8 mouse cellular contexts compared by ENCODE assay signal in the genomic region with DNA sequence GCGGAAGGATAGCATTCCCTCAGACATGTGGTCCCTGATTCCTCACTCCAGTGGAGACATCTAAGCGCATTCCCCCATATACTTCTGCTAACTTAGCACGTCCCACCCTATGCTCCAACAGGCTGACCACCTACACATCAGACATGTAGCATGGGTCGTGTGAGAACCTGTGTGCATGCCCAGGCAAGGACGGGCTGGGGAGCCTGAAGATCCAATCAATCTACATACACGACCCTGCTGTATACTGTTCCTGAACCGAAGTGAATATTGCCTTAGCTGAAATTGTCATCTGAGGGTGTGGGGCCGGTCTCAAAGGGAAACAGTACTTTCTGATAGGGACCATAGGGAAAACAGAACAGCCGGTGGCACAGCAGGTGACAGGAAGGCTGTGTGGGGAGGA. TPM values are rescaled to one million over a fixed set of nuclear protein-coding genes. Genes with fewer than 3 reads are reported as not detected.
DNase-seq lines count a peak whose midpoint lies in the region; ATAC-seq lines count a peak whose summit lies in the region.

No protein-coding gene starts in this region.

- H3K9ac ChIP-seq in kidney, embryonic 16.5 days (replicated peaks; ENCODE audit: low read length): peak overlapping the region; percentile 93
- H3K9ac ChIP-seq in hindbrain, embryonic 16.5 days (ENCODE audit: low read depth, low read length): peak overlapping the region; percentile 91; the same call in 1 of the 2 replicates
- H3K9ac ChIP-seq in midbrain, embryonic 15.5 days: peak overlapping the region; percentile 62; the same call in 1 of the 2 replicates

- no peaks in the 10 kb centered on the region for H3K9me3 ChIP-seq in kidney, embryonic 16.5 days (ENCODE audit: low read length)
- H3K9me3 ChIP-seq in embryonic facial prominence, embryonic 10.5 days: no peaks in the 10 kb centered on the region
- H3K9me3 ChIP-seq in hindbrain, embryonic 16.5 days (ENCODE audit: control insufficient read depth, low read length): no peaks in the 10 kb centered on the region
- no peaks in the 10 kb centered on the region for H3K9me3 ChIP-seq in midbrain, embryonic 15.5 days

- H3K27ac ChIP-seq in kidney, embryonic 16.5 days (ENCODE audit: low read length): no peak overlapping the region
- H3K27ac ChIP-seq in embryonic facial prominence, embryonic 10.5 days (replicated peaks): no peak overlapping the region; the same call in 1 of the 2 replicates
- no peak overlapping the region for H3K27ac ChIP-seq in hindbrain, embryonic 16.5 days (ENCODE audit: low read depth, low read length)
- no peak overlapping the region for H3K27ac ChIP-seq in midbrain, embryonic 15.5 days

- 71% methylated on average over 9 of the region's 9 CpGs for WGBS in kidney, embryonic 16.5 days
- WGBS in embryonic facial prominence, embryonic 10.5 days: 78% methylated on average over 9 of the region's 9 CpGs
- WGBS in hindbrain, embryonic 16.5 days: 82% methylated on average over 9 of the region's 9 CpGs
- WGBS in midbrain, embryonic 15.5 days: 77% methylated on average over 9 of the region's 9 CpGs

- no peaks in the 10 kb centered on the region for H3K27me3 ChIP-seq in kidney, embryonic 16.5 days (ENCODE audit: insufficient read depth, low read length)
- no peaks in the 10 kb centered on the region for H3K27me3 ChIP-seq in embryonic facial prominence, embryonic 10.5 days (replicated peaks; ENCODE audit: low read depth, poor library complexity, severe bottlenecking)
- H3K27me3 ChIP-seq in hindbrain, embryonic 16.5 days (replicated peaks; ENCODE audit: control insufficient read depth, insufficient read depth, low read length): no peaks in the 10 kb centered on the region
- no peaks in the 10 kb centered on the region for H3K27me3 ChIP-seq in midbrain, embryonic 15.5 days (replicated peaks)

- ATAC-seq in kidney, embryonic 16.5 days (ENCODE audit: low FRiP score, low TSS enrichment): no peak
- ATAC-seq in hindbrain, embryonic 16.5 days: no peak
- ATAC-seq in midbrain, embryonic 15.5 days (replicated peaks): no peak

- peaks cover 47% of the 10 kb centered on the region for H3K36me3 ChIP-seq in kidney, embryonic 16.5 days (ENCODE audit: insufficient read depth, low read length)
- peaks cover 57% of the 10 kb centered on the region for H3K36me3 ChIP-seq in embryonic facial prominence, embryonic 10.5 days (replicated peaks)
- peaks cover 23% of the 10 kb centered on the region for H3K36me3 ChIP-seq in hindbrain, embryonic 16.5 days (ENCODE audit: control insufficient read depth, insufficient read depth, low read length)
- H3K36me3 ChIP-seq in midbrain, embryonic 15.5 days (replicated peaks): peaks cover 17% of the 10 kb centered on the region

- H3K4me2 ChIP-seq in kidney, embryonic 16.5 days (replicated peaks; ENCODE audit: low read depth, low read length): peak overlapping the region; percentile 99
- H3K4me2 ChIP-seq in hindbrain, embryonic 16.5 days (ENCODE audit: low read length): peak overlapping the region; percentile 97
- H3K4me2 ChIP-seq in midbrain, embryonic 15.5 days: peak overlapping the region; percentile 96

- peaks cover 20% of the 10 kb centered on the region for H3K4me1 ChIP-seq in kidney, embryonic 16.5 days (ENCODE audit: insufficient read depth, low read length)
- peaks cover 40% of the 10 kb centered on the region for H3K4me1 ChIP-seq in embryonic facial prominence, embryonic 10.5 days
- H3K4me1 ChIP-seq in hindbrain, embryonic 16.5 days (ENCODE audit: control insufficient read depth, insufficient read depth, low read depth, low read length): peaks cover 29% of the 10 kb centered on the region
- peaks cover 35% of the 10 kb centered on the region for H3K4me1 ChIP-seq in midbrain, embryonic 15.5 days

- DNase-seq in kidney, adult 18-20 months: no peak
- no peak for DNase-seq in embryonic facial prominence, embryonic 10.5 days (ENCODE audit: low spot score)
- DNase-seq in yolk sac, embryonic 10.5 days (ENCODE audit: low spot score): no peak
- DNase-seq in cerebellum, adult 9-11 months: no peak
- DNase-seq in thymus, postnatal 36 days: no peak

- H3K4me3 ChIP-seq in kidney, embryonic 16.5 days (ENCODE audit: low read length): peak overlapping the region; percentile 92
- H3K4me3 ChIP-seq in embryonic facial prominence, embryonic 10.5 days: peak overlapping the region; percentile 90
- H3K4me3 ChIP-seq in hindbrain, embryonic 16.5 days (ENCODE audit: low read length): peak overlapping the region; percentile 89
- peak overlapping the region; percentile 57 for H3K4me3 ChIP-seq in midbrain, embryonic 15.5 days

RNA-seq across cellular contexts. Expression of a gene that starts 0.9 kb away (rescaled TPM):
- not detected in 2 replicates for polyA plus RNA-seq in kidney, embryonic 16.5 days (2015; fragmentation: Nextera tagmentation; extraction: Ambion mirVana)
- polyA plus RNA-seq in embryonic facial prominence, embryonic 10.5 days (2016; fragmentation: Nextera tagmentation; extraction: Ambion mirVana): 0.22 TPM in 1 of 2 replicates, not detected in the other
- 0.19 TPM in 1 of 2 replicates, not detected in the other for polyA plus RNA-seq in hindbrain, embryonic 16.5 days (2015; fragmentation: Nextera tagmentation; extraction: Ambion mirVana)
- polyA plus RNA-seq in midbrain, embryonic 15.5 days (2015; fragmentation: Nextera tagmentation; extraction: Ambion mirVana): 0.23 and 0.36 TPM in 2 replicates

RNA-seq across cellular contexts. Expression of a gene that starts 1.6 kb away (rescaled TPM):
- polyA plus RNA-seq in kidney, embryonic 16.5 days (2015; fragmentation: Nextera tagmentation; extraction: Ambion mirVana): 69.7 and 73.6 TPM in 2 replicates
- 57.7 and 59.1 TPM in 2 replicates for polyA plus RNA-seq in embryonic facial prominence, embryonic 10.5 days (2016; fragmentation: Nextera tagmentation; extraction: Ambion mirVana)
- 110 and 112 TPM in 2 replicates for polyA plus RNA-seq in hindbrain, embryonic 16.5 days (2015; fragmentation: Nextera tagmentation; extraction: Ambion mirVana)
- polyA plus RNA-seq in midbrain, embryonic 15.5 days (2015; fragmentation: Nextera tagmentation; extraction: Ambion mirVana): 110 and 111 TPM in 2 replicates

RNA-seq across cellular contexts. Expression of a gene that starts 2.2 kb away (rescaled TPM):
- 41.7 and 42.1 TPM in 2 replicates for polyA plus RNA-seq in kidney, embryonic 16.5 days (2015; fragmentation: Nextera tagmentation; extraction: Ambion mirVana)
- polyA plus RNA-seq in embryonic facial prominence, embryonic 10.5 days (2016; fragmentation: Nextera tagmentation; extraction: Ambion mirVana): 22.4 and 23.0 TPM in 2 replicates
- polyA plus RNA-seq in hindbrain, embryonic 16.5 days (2015; fragmentation: Nextera tagmentation; extraction: Ambion mirVana): 37.5 and 47.5 TPM in 2 replicates
- polyA plus RNA-seq in midbrain, embryonic 15.5 days (2015; fragmentation: Nextera tagmentation; extraction: Ambion mirVana): 41.1 and 46.2 TPM in 2 replicates

RNA-seq across cellular contexts. Expression of a gene that starts 7.6 kb away (rescaled TPM):
- 0.12 TPM in 1 of 2 replicates, not detected in the other for polyA plus RNA-seq in kidney, embryonic 16.5 days (2015; fragmentation: Nextera tagmentation; extraction: Ambion mirVana)
- polyA plus RNA-seq in embryonic facial prominence, embryonic 10.5 days (2016; fragmentation: Nextera tagmentation; extraction: Ambion mirVana): not detected in 2 replicates
- 0.21 and 0.29 TPM in 2 replicates for polyA plus RNA-seq in hindbrain, embryonic 16.5 days (2015; fragmentation: Nextera tagmentation; extraction: Ambion mirVana)
- not detected in 2 replicates for polyA plus RNA-seq in midbrain, embryonic 15.5 days (2015; fragmentation: Nextera tagmentation; extraction: Ambion mirVana)

RNA-seq across cellular contexts. Expression of a gene that starts 9.8 kb away (rescaled TPM):
- not detected in 2 replicates for polyA plus RNA-seq in kidney, embryonic 16.5 days (2015; fragmentation: Nextera tagmentation; extraction: Ambion mirVana)
- polyA plus RNA-seq in embryonic facial prominence, embryonic 10.5 days (2016; fragmentation: Nextera tagmentation; extraction: Ambion mirVana): not detected in 2 replicates
- polyA plus RNA-seq in hindbrain, embryonic 16.5 days (2015; fragmentation: Nextera tagmentation; extraction: Ambion mirVana): not detected in 2 replicates
- polyA plus RNA-seq in midbrain, embryonic 15.5 days (2015; fragmentation: Nextera tagmentation; extraction: Ambion mirVana): not detected in 2 replicates
